Mouse (Mus musculus) kidney, adult 2 months (tissue): ENCODE measurements around the gene 1110059E24Rik.

ENCODE experiments used
- CTCF ChIP-seq: fragments of 200-500 bp; conservative IDR thresholded peaks from 2 replicates; pipeline ENCODE4 v1.5.1; 2011; ENCODE audit warnings: low read depth, mild to moderate bottlenecking, control low read depth, low read length, moderate library complexity, mixed read lengths; ENCODE audit not compliant: insufficient read depth, insufficient read length
- POLR2A ChIP-seq: fragments of 200-500 bp; IDR thresholded peaks from one replicate; pipeline ENCODE4 v1.6.1; 2011; ENCODE audit warnings: low read depth, low read length, control low read depth

- TF ChIP-seq POLR2A: no peak
- no peak for TF ChIP-seq CTCF
These were observed 27.3 kb upstream of the 1110059E24Rik start for GRCm38 (mm10) chr19:21680091-21680490.
